In genomic region chr17:29077786-29078509, GRCm38 (mm10) we compare ENCODE assay signal across 8 mouse cellular contexts. TPM values are rescaled to one million over a fixed set of nuclear protein-coding genes. Genes with fewer than 3 reads are reported as not detected.
DNase-seq lines count a peak whose midpoint lies in the region; ATAC-seq and TF ChIP-seq lines count a peak whose summit lies in the region.

No protein-coding gene starts in this region.

- DNase-seq in left cerebral cortex, adult 18-20 months (ENCODE audit: low spot score in 2 of 2) = peak; percentile 46 to 72
- no peak for DNase-seq in left cerebral cortex, adult 9 months (ENCODE audit: low spot score in 2 of 2)
- peak; percentile 60 for DNase-seq in adrenal gland, postnatal 14 days
- peak; percentile 43 to 47 for DNase-seq in layer of hippocampus, adult 8-10 months (ENCODE audit: low spot score in 2 of 2)
- peak; percentile 69 for DNase-seq in lung, postnatal 14 days
- peak; percentile 47 for DNase-seq in stomach, postnatal 0 days (ENCODE audit: low spot score)
- no peak for DNase-seq in spleen, adult 18-20 months

- peak overlapping the region; percentile 65 for H3K27ac ChIP-seq in heart, embryonic 13.5 days (replicated peaks)
- H3K27ac ChIP-seq in stomach, postnatal 0 days (replicated peaks) = peak overlapping the region; percentile 45; the same call in 1 of the 2 replicates

- ATAC-seq in heart, embryonic 13.5 days (ENCODE audit: extremely low read depth, insufficient number of reproducible peaks, low FRiP score, low TSS enrichment) = no peak
- no peak for ATAC-seq in stomach, postnatal 0 days (ENCODE audit: low FRiP score, low TSS enrichment)

- H3K9me3 ChIP-seq in heart, embryonic 13.5 days = no peaks in the 10 kb centered on the region
- H3K9me3 ChIP-seq in stomach, postnatal 0 days (ENCODE audit: control insufficient read depth, low read length) = no peaks in the 10 kb centered on the region

- no peak for TF ChIP-seq EP300 in stomach, postnatal 0 days (optimal IDR thresholded peaks at IDR 0.05)

- peaks cover 25% of the 10 kb centered on the region for H3K27me3 ChIP-seq in heart, embryonic 13.5 days (replicated peaks)
- H3K27me3 ChIP-seq in stomach, postnatal 0 days (ENCODE audit: control insufficient read depth, insufficient read depth, low read length) = no peaks in the 10 kb centered on the region

- H3K36me3 ChIP-seq in heart, embryonic 13.5 days = no peaks in the 10 kb centered on the region
- H3K36me3 ChIP-seq in stomach, postnatal 0 days (ENCODE audit: control insufficient read depth, insufficient read depth, low read length) = no peaks in the 10 kb centered on the region

- 0 out of 2 replicates have a peak, but pooled peaks have one; percentile 16 for TF ChIP-seq CTCF in stomach, postnatal 0 days (IDR thresholded peaks at IDR 0.05; ENCODE audit: low read depth)

- 18% methylated on average over 14 of the region's 14 CpGs for WGBS in heart, embryonic 13.5 days
- 12% methylated on average over 14 of the region's 14 CpGs for WGBS in stomach, postnatal 0 days

- peak overlapping the region; percentile 72 for H3K4me2 ChIP-seq in heart, embryonic 13.5 days
- peak overlapping the region; percentile 60 for H3K4me2 ChIP-seq in stomach, postnatal 0 days (replicated peaks; ENCODE audit: low read depth)

- peak overlapping the region; percentile 67 for H3K9ac ChIP-seq in heart, embryonic 13.5 days
- peak overlapping the region; percentile 48 for H3K9ac ChIP-seq in stomach, postnatal 0 days (ENCODE audit: low read length)

- H3K4me1 ChIP-seq in heart, embryonic 13.5 days = peaks cover 56% of the 10 kb centered on the region
- peaks cover 6% of the 10 kb centered on the region for H3K4me1 ChIP-seq in stomach, postnatal 0 days (replicated peaks; ENCODE audit: control insufficient read depth, insufficient read depth)

- peak overlapping the region; percentile 42 for H3K4me3 ChIP-seq in heart, embryonic 13.5 days
- H3K4me3 ChIP-seq in stomach, postnatal 0 days (ENCODE audit: low read depth, low read length) = peak overlapping the region; percentile 29

RNA-seq across cellular contexts. Expression of gene Cdkn1a, which starts 12.8 kb away (rescaled TPM):
- total RNA-seq in left cerebral cortex, adult 18-20 months (2021) = 10 to 100 TPM; 35.1 to 57.4 TPM
- total RNA-seq in adrenal gland, postnatal 14 days (2021) = 126 and 202 TPM in 2 replicates
- 38.5 and 52.3 TPM in 2 replicates for polyA plus RNA-seq in heart, embryonic 13.5 days (2015; fragmentation: Nextera tagmentation; extraction: Ambion mirVana)
- 10 to 100 TPM in 1 of 4 experiments, 1 to 10 TPM in 3; 7.0 to 12.5 (median 8.8) TPM for total RNA-seq in layer of hippocampus, adult 8-10 months (2022)
- polyA plus RNA-seq in stomach, postnatal 0 days (2015; fragmentation: Nextera tagmentation; extraction: Ambion mirVana) = 484 and 502 TPM in 2 replicates

RNA-seq across cellular contexts. Expression of gene Rab44, which starts 36.0 kb away (rescaled TPM):
- not detected for total RNA-seq in left cerebral cortex, adult 18-20 months (2021)
- total RNA-seq in adrenal gland, postnatal 14 days (2021) = 0.33 and 0.38 TPM in 2 replicates
- polyA plus RNA-seq in heart, embryonic 13.5 days (2015; fragmentation: Nextera tagmentation; extraction: Ambion mirVana) = 0.18 and 0.35 TPM in 2 replicates
- under 1 TPM in 2 of 4 experiments, not detected in 2; 0.16 to 0.30 TPM for total RNA-seq in layer of hippocampus, adult 8-10 months (2022)
- 1.4 and 2.2 TPM in 2 replicates for polyA plus RNA-seq in stomach, postnatal 0 days (2015; fragmentation: Nextera tagmentation; extraction: Ambion mirVana)

RNA-seq across cellular contexts. Expression of gene Srsf3, which starts 45.5 kb away (rescaled TPM):
- total RNA-seq in left cerebral cortex, adult 18-20 months (2021) = 100 to 1,000 TPM; 124 to 130 TPM
- 167 and 224 TPM in 2 replicates for total RNA-seq in adrenal gland, postnatal 14 days (2021)
- polyA plus RNA-seq in heart, embryonic 13.5 days (2015; fragmentation: Nextera tagmentation; extraction: Ambion mirVana) = 321 and 347 TPM in 2 replicates
- 100 to 1,000 TPM; 117 to 141 (median 132) TPM for total RNA-seq in layer of hippocampus, adult 8-10 months (2022)
- 279 and 305 TPM in 2 replicates for polyA plus RNA-seq in stomach, postnatal 0 days (2015; fragmentation: Nextera tagmentation; extraction: Ambion mirVana)

Comparison
In these comparisons a context has a peak if more than half of its experiments do, and no peak if none do; other contexts are left out.
1. DNase-seq: peak in left cerebral cortex, adult 18-20 months (2 of 2), adrenal gland, postnatal 14 days (single experiment), layer of hippocampus, adult 8-10 months (2 of 2), lung, postnatal 14 days (single experiment) and stomach, postnatal 0 days (single experiment); none in left cerebral cortex, adult 9 months (0 of 2) and spleen, adult 18-20 months (0 of 2).